Mouse (Mus musculus) E14TG2a.4 (cell line): Measurements from ENCODE around the gene Frmd5.
"Not testable (repeated sequence)": the region's sequence is repeated elsewhere in the genome, so short reads cannot be mapped to it uniquely, and the experiment has no call there.

Experiments used
- CTCF ChIP-seq: conservative IDR thresholded peaks from 2 replicates; pipeline ENCODE4 v1.5.1; 2014; ENCODE audit warnings: low read length
- NANOG ChIP-seq: IDR thresholded peaks from 2 replicates; pipeline ENCODE4 v1.6.1; 2014; ENCODE audit warnings: borderline replicate concordance, low read length, mixed read lengths
- POU5F1 ChIP-seq: IDR thresholded peaks from 2 replicates; pipeline ENCODE4 v1.6.1; 2014; ENCODE audit warnings: low read length, borderline replicate concordance

DNA sequence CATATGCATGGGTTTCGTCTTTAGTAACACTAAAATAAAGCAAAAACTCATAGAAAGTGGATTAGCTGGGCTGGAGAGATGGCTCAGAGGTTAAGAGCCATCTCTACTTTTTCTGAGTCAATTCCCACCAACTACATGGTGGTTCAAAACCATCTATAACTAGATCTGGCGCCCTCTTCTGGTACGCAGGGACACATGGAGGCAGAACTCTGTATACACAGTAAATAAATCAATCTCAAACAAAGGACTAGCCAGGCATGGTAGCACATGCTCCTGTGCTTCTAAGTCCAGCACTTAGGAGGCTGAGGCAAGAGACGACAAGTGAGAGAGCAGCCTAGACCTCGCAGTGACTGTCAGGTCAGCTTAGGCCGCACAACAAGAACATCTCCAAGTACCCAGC, 305.3 kb downstream of the Frmd5 start:
- not testable (repeated sequence) for TF ChIP-seq CTCF, NANOG, POU5F1
